Mouse (Mus musculus) large intestine, adult 2 months (tissue): ENCODE measurements around the gene Tssk6. TPM values are rescaled to one million over a fixed set of nuclear protein-coding genes. Genes with fewer than 3 reads are reported as not detected.

Experiments used
- polyA plus RNA-seq: library from polyadenylated mRNA; depleted of rRNA; stranded (reverse); fragments of >200 nt; gene quantifications from 2 replicates; pipeline ENCODE4 v1.2.3, GENCODE M21; 2012; rRNA removed

Gene Tssk6
- polyA plus RNA-seq, 1 experiment = 0.66 TPM

Other genes starting within 250 kb of the Tssk6 start
- 0.38 and 0.43 TPM in 2 replicates for gene Zfp964, start 247.7 kb upstream of the Tssk6 start, polyA plus RNA-seq
- gene Zfp869, start 191.5 kb upstream of the Tssk6 start, polyA plus RNA-seq = 3.0 and 3.9 TPM in 2 replicates
- 1.4 and 2.5 TPM in 2 replicates for gene Zfp963, start 152.2 kb upstream of the Tssk6 start, polyA plus RNA-seq
- gene Gm20422, start 127.3 kb upstream of the Tssk6 start, polyA plus RNA-seq = 1.2 TPM in 1 of 2 replicates, not detected in the other
- gene Atp13a1, start 111.0 kb upstream of the Tssk6 start, polyA plus RNA-seq = 69.2 and 102 TPM in 2 replicates
- 6.0 and 8.5 TPM in 2 replicates for gene Zfp866, start 111.0 kb upstream of the Tssk6 start, polyA plus RNA-seq
- 31.3 and 46.0 TPM in 2 replicates for gene Gmip, start 93.5 kb upstream of the Tssk6 start, polyA plus RNA-seq
- 1.1 and 2.0 TPM in 2 replicates for gene Lpar2, start 79.8 kb upstream of the Tssk6 start, polyA plus RNA-seq
- gene Pbx4, start 69.7 kb upstream of the Tssk6 start, polyA plus RNA-seq = 3.3 and 6.5 TPM in 2 replicates
- 0.03 and 0.07 TPM in 2 replicates for gene Cilp2, start 14.5 kb upstream of the Tssk6 start, polyA plus RNA-seq
- 111 and 119 TPM in 2 replicates for gene Ndufa13, start 374 bp downstream of the Tssk6 start, polyA plus RNA-seq
- 1.1 and 1.8 TPM in 2 replicates for gene Yjefn3, start 528 bp downstream of the Tssk6 start, polyA plus RNA-seq
- gene Gatad2a, start 94.2 kb downstream of the Tssk6 start, polyA plus RNA-seq = 45.2 and 73.1 TPM in 2 replicates
- 52.0 and 84.9 TPM in 2 replicates for gene Mau2, start 140.6 kb downstream of the Tssk6 start, polyA plus RNA-seq
- 10.8 and 11.1 TPM in 2 replicates for gene Sugp1, start 140.6 kb downstream of the Tssk6 start, polyA plus RNA-seq
- gene Tm6sf2, start 170.7 kb downstream of the Tssk6 start, polyA plus RNA-seq = 458 and 745 TPM in 2 replicates
- gene Hapln4, start 181.3 kb downstream of the Tssk6 start, polyA plus RNA-seq = 0.42 and 0.70 TPM in 2 replicates
- 0.06 and 0.10 TPM in 2 replicates for gene Ncan, start 218.7 kb downstream of the Tssk6 start, polyA plus RNA-seq
- gene Nr2c2ap, start 229.1 kb downstream of the Tssk6 start, polyA plus RNA-seq = 23.2 and 25.3 TPM in 2 replicates
- 22.5 and 32.6 TPM in 2 replicates for gene Rfxank, start 237.0 kb downstream of the Tssk6 start, polyA plus RNA-seq
- gene Borcs8, start 237.3 kb downstream of the Tssk6 start, polyA plus RNA-seq = 69.2 and 73.2 TPM in 2 replicates
- 3.0 and 4.9 TPM in 2 replicates for gene Mef2b, start 237.5 kb downstream of the Tssk6 start, polyA plus RNA-seq